Mouse (Mus musculus) kidney, postnatal 0 days (tissue): ENCODE data around the gene Ndufb8. TPM values are rescaled to one million over a fixed set of nuclear protein-coding genes. Genes with fewer than 3 reads are reported as not detected.
A peak's percentile ranks its signal among the peaks of the same experiment; 100 is the strongest.

Experiments
- ATAC-seq: fragments of 200-750 bp; cut with Nextera tagmentation; replicated peaks from 2 replicates; pipeline ENCODE4 v1.8.0; 2017; ENCODE audit warnings: low read depth, moderate number of reproducible peaks, moderate TSS enrichment, moderate library complexity; ENCODE audit not compliant: low FRiP score
- DNase-seq: peaks from one replicate; pipeline ENCODE4 v3.0.0-alpha.2; 2016; ENCODE audit warnings: low spot score
- H3K27ac ChIP-seq: fragments of 300-500 bp; sonication (generic); 2 replicates; pipeline ENCODE4 v1.5.1; 2014; ENCODE audit warnings: mild to moderate bottlenecking
- H3K27me3 ChIP-seq: fragments of 300-500 bp; sonication (generic); 2 replicates; pipeline ENCODE4 v1.6.1; 2014; ENCODE audit warnings: low read length, mixed read lengths; ENCODE audit not compliant: insufficient read depth
- H3K36me3 ChIP-seq: fragments of 300-500 bp; sonication (generic); 2 replicates; pipeline ENCODE4 v1.6.1; 2014; ENCODE audit warnings: low read length, mixed read lengths; ENCODE audit not compliant: insufficient read depth
- H3K4me1 ChIP-seq: fragments of 300-500 bp; sonication (generic); replicated peaks from 2 replicates; pipeline ENCODE4 v1.6.1; 2014; ENCODE audit warnings: antibody characterized with exemption, low read length, mixed read lengths; ENCODE audit not compliant: insufficient read depth
- H3K4me2 ChIP-seq: fragments of 300-500 bp; sonication (generic); 2 replicates; pipeline ENCODE4 v1.6.1; 2014; ENCODE audit warnings: mild to moderate bottlenecking, low read length, moderate library complexity, mixed read lengths
- H3K4me3 ChIP-seq: fragments of 300-500 bp; sonication (generic); replicated peaks from 2 replicates; pipeline ENCODE4 v1.5.1; 2014; ENCODE audit warnings: low read depth, low read length
- H3K9ac ChIP-seq: fragments of 300-500 bp; sonication (generic); 2 replicates; pipeline ENCODE4 v1.6.1; 2014; ENCODE audit warnings: low read depth, low read length
- H3K9me3 ChIP-seq: fragments of 300-500 bp; sonication (generic); replicated peaks from 2 replicates; pipeline ENCODE4 v1.6.1; 2016; ENCODE audit warnings: low read length, inconsistent platforms, mixed read lengths
- CTCF ChIP-seq: IDR thresholded peaks from 2 replicates; pipeline ENCODE4 v1.5.1; 2016; ENCODE audit warnings: antibody characterized with exemption, low read depth, mild to moderate bottlenecking, moderate library complexity
- WGBS: fragments of 180-500 bp; shearing (Covaris S2); extraction: QIAGEN DNeasy Blood & Tissue Kit; methylation state at CpG from one replicate; pipeline ENCODE4 v1.1.7; 2014; 5-methylcytosine and 5-hydroxymethylcytosine counted together
- polyA plus RNA-seq: library from polyadenylated mRNA; unstranded; fragments of >200 nt; fragmentation: Nextera tagmentation; extraction: Ambion mirVana; gene quantifications from 2 replicates; pipeline ENCODE4 v1.2.1, GENCODE M21; 2015

Ndufb8 gene
- polyA plus RNA-seq, 1 experiment from 2014 or later, result 1,015 TPM

DNA sequence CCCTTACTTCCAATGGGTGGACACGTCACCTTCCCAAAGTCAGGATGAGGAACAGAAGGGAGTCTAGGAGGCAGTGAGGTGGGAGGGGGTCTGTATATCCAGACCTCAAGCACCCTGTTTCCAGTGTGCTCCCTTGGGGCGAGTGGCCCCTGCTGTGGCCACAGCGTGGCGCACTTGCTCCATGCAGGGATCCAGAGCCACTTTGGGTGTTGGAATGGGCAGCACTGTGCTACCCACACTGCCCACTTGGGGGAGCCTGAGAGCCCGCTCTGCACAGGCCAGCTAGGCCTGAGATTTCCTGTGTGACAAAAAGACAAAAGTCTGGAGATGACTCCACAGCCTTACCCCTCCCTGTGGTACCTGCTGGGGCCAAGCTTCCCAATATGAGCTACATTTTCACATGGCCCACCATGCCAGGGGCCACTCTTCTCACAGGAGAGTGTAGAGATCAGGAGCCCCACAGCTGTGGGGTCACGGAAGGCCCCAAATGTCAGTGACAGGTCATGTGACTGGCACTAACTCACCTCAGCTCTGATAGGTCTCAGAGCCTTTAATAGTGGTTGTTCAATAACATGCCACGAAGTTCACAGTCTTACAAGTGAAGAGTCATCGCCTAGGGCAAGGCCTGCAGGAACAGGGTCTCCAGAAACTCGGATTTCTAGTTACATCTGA, 27.5 kb upstream of the Ndufb8 start:
- ATAC-seq (peak; percentile 72), DNase-seq (peak; percentile 90)
- H3K4me1 ChIP-seq, result no peaks in the 10 kb centered on the region
- H3K27me3 ChIP-seq, result no peaks in the 10 kb centered on the region
- H3K27ac ChIP-seq, result no peak overlapping the region
- H3K9me3 ChIP-seq, result no peaks in the 10 kb centered on the region
- peak; percentile 100 for TF ChIP-seq CTCF
- H3K36me3 ChIP-seq, result no peaks in the 10 kb centered on the region
- H3K4me3 ChIP-seq, result no peak overlapping the region
- no peak overlapping the region for H3K9ac ChIP-seq
- no peak overlapping the region for H3K4me2 ChIP-seq
- 29% methylated on average over 9 of the region's 9 CpGs for WGBS

DNA sequence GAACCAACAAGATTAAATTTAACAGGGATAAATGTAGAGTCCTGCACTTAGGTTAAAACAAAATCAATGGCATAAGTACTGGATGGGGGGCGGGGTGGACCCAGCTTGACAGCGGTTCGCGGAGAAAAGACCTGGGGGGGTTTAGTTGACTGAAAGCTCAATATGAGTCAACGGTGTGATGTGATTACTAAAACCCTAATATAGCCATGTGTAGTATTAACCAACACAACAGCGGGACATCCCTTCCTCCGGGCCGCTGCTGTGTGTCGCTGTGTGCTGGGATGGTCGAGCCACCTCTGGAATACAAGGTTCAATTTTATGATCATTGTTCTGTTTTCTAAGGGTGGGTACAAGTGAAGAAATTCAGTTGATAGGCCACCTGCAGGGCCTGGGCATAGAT, 26.9 kb upstream of the Ndufb8 start:
- H3K9ac ChIP-seq, result no peak overlapping the region
- H3K9me3 ChIP-seq, result no peaks in the 10 kb centered on the region
- no peaks in the 10 kb centered on the region for H3K27me3 ChIP-seq
- no peaks in the 10 kb centered on the region for H3K4me1 ChIP-seq
- DNase-seq, result no peak
- H3K36me3 ChIP-seq, result no peaks in the 10 kb centered on the region
- ATAC-seq, result no peak
- WGBS, result 84% methylated on average over 10 of the region's 10 CpGs
- no peak overlapping the region for H3K4me2 ChIP-seq
- H3K4me3 ChIP-seq, result no peak overlapping the region
- no peak overlapping the region for H3K27ac ChIP-seq
- TF ChIP-seq CTCF, result no peak

DNA sequence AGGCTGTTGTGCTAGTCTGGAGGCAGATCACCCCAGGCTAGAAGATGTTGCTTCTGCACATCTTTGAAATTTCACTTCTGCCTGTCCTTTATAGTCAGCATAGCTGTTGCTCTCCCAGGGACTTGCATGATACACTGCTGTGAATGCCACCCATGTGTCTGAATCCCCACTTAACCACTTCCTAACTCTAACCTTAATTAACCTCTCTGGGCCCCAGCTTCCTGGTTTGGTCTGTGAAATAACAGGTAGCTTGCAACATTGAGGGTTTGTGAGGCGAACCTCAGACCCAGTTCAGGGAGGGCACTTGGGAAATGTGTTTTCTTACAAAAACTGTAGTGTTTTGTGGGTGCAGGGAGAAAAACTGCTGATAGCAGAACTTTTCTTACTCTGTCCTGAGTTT, 22.8 kb upstream of the Ndufb8 start:
- H3K27me3 ChIP-seq, result no peaks in the 10 kb centered on the region
- no peaks in the 10 kb centered on the region for H3K4me1 ChIP-seq
- no peaks in the 10 kb centered on the region for H3K9me3 ChIP-seq
- H3K27ac ChIP-seq, result no peak overlapping the region
- no peak for ATAC-seq
- DNase-seq, result no peak
- WGBS, result 58% methylated on average over 1 of the region's 1 CpGs
- no peak overlapping the region for H3K4me2 ChIP-seq
- TF ChIP-seq CTCF, result no peak
- H3K4me3 ChIP-seq, result no peak overlapping the region
- 0 out of 2 replicates have a peak, but pooled peaks cover 3% of the 10 kb centered on the region for H3K36me3 ChIP-seq
- no peak overlapping the region for H3K9ac ChIP-seq

DNA sequence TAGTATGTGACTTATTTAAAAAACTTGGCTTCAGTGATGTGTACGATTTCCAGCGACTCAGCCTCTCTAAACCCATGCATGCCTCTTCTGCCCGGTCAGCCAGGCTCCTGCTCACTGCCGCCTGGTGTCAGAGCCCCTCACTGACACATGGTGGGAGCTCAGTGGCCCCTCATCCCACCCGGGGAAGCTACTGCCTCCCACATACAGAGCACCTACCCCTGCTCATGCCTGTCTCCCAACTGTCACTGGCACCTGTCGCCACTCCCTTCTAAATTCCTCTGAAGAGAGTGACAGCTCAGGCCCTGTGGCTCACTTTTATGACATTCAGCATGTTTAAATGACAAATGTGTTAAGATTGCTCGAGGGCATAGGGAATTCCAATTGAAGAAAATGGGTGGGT, 21.0 kb upstream of the Ndufb8 start:
- no peak for TF ChIP-seq CTCF
- 62% methylated on average over 7 of the region's 7 CpGs for WGBS
- no peak for ATAC-seq
- Histone ChIP-seq H3K36me3 (peaks cover 18% of the 10 kb centered on the region), H3K27ac (no peak overlapping the region), H3K9me3 (no peaks in the 10 kb centered on the region), H3K4me1 (no peaks in the 10 kb centered on the region), H3K9ac (no peak overlapping the region), H3K27me3 (no peaks in the 10 kb centered on the region), H3K4me2 (no peak overlapping the region), H3K4me3 (no peak overlapping the region)
- no peak for DNase-seq

DNA sequence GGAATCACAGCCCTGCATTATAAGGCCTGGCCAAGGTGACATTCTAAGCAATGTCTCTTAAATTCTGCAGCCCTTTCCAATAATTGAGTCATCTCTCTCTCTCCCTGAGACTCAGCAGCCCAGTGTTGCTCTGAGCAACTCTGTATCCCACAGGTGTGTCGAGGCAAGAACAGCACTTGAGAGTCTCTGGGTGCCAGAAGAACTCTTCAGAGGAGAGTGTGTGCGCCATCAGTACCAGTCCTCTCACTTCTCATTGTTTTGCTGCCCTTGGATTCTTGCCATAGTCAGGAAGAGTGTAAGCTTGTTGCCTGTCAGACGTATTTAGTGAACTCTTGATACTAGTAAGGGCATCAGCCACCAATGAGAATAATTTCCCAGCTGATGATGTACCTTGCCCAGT, 12.5 kb upstream of the Ndufb8 start:
- Histone ChIP-seq H3K4me3 (no peak overlapping the region), H3K9me3 (no peaks in the 10 kb centered on the region), H3K4me1 (peaks cover 10% of the 10 kb centered on the region; the same call in 1 of the 2 replicates), H3K36me3 (peaks cover 70% of the 10 kb centered on the region), H3K4me2 (no peak overlapping the region), H3K9ac (no peak overlapping the region), H3K27me3 (no peaks in the 10 kb centered on the region), H3K27ac (no peak overlapping the region)
- 77% methylated on average over 3 of the region's 3 CpGs for WGBS
- no peak for DNase-seq
- ATAC-seq, result 0 out of 2 replicates have a peak, but pooled peaks have one; percentile 27
- no peak for TF ChIP-seq CTCF

DNA sequence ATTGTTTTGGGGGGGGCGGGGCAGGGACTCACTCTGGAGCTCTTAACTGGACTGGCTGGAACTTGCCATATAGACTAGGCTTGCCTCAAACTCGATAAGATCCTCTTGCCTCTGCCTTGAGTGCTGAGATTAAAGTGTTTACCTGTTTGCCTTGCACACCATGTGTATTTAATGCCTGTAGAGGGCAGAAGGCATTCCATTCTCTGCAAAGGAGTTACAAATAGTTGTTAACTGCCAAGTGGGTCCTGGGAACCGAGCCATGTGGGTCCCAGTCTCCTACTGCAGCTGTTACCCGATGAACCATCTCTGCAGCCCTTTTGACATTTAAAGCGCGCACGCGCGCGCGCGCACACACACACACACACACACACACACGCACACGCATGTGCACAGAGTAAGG, 8.8 kb upstream of the Ndufb8 start:
- H3K36me3 ChIP-seq, result peaks cover 38% of the 10 kb centered on the region; the same call in 1 of the 2 replicates
- no peak overlapping the region for H3K9ac ChIP-seq
- H3K4me1 ChIP-seq, result peaks cover 10% of the 10 kb centered on the region; the same call in 1 of the 2 replicates
- H3K4me2 ChIP-seq, result peak overlapping the region; percentile 77; the same call in 1 of the 2 replicates
- no peaks in the 10 kb centered on the region for H3K9me3 ChIP-seq
- no peak for TF ChIP-seq CTCF
- no peak overlapping the region for H3K27ac ChIP-seq
- ATAC-seq (no peak), DNase-seq (no peak)
- no peak overlapping the region for H3K4me3 ChIP-seq
- no peaks in the 10 kb centered on the region for H3K27me3 ChIP-seq
- 89% methylated on average over 14 of the region's 14 CpGs for WGBS
